Mouse (Mus musculus) erythroblast, embryonic 14.5 days (primary cell): ENCODE measurements around the gene Dtx3.

Source experiments
- GATA1 ChIP-seq: IDR thresholded peaks from 2 replicates; pipeline ENCODE4 v1.6.1; 2012; ENCODE audit warnings: low read length, inconsistent platforms, mixed read lengths
- TAL1 ChIP-seq: IDR thresholded peaks from 3 replicates; pipeline ENCODE4 v1.6.1; 2012; ENCODE audit warnings: low read length, inconsistent platforms, mixed read lengths

DNA sequence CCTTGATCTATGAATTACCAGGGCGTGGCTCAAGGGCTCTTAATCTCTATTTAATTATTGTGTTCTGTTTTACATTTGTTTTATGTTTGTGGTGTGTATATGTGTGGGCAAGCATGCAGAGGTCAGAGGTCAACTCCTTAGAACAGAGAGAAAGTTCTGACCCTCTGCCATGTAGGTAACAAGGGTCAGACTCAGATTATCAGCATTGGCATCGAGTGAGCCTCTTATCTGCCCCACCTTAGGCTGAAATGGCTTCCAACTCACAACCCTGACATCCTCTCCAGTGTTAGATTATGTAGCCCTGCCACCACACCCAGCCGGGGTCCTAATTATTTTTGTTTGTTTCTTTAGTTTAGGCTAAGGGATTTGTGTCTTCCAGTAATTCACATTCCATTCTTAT is 37.1 kb downstream of the Dtx3 start:
- TF ChIP-seq GATA1 (no peak), TAL1 (no peak)
